Mouse (Mus musculus) heart, adult 2 months (tissue): ENCODE results near the gene Slc24a3.

Source experiments
- CTCF ChIP-seq: fragments of 200-600 bp; IDR thresholded peaks from 2 replicates; pipeline ENCODE4 v1.8.1; 2022; ENCODE audit warnings: antibody characterized with exemption, mild to moderate bottlenecking, moderate library complexity
- EP300 ChIP-seq: fragments of 200-500 bp; IDR thresholded peaks from 2 replicates; pipeline ENCODE4 v1.6.1; 2011; ENCODE audit warnings: low read depth, low read length, control low read depth; ENCODE audit not compliant: insufficient read depth
- POLR2A ChIP-seq: fragments of 200-500 bp; IDR thresholded peaks from 2 replicates; pipeline ENCODE4 v1.6.1; 2011; ENCODE audit warnings: mild to moderate bottlenecking, low read depth, low read length, control low read depth; ENCODE audit not compliant: insufficient read depth

- TF ChIP-seq CTCF (no peak), POLR2A (no peak), EP300 (no peak)
These were observed 355.8 kb downstream of the Slc24a3 start for GRCm38 (mm10) chr2:145523381-145523780.
